Mouse (Mus musculus) testis, adult 10 weeks (tissue): Measurements from ENCODE around the gene Glud1. TPM values are rescaled to one million over a fixed set of nuclear protein-coding genes. Genes with fewer than 3 reads are reported as not detected.

ENCODE experiments used
- polyA plus RNA-seq: library from polyadenylated mRNA; stranded (reverse); fragments of 350-450 nt; fragmentation: Illumina TruSeq; extraction: RNeasy Lipid Tissue Mini Kit (QIAGEN cat#74804); gene quantifications from one replicate; pipeline ENCODE4 v1.2.3, GENCODE M21; 2014; ENCODE audit warnings: low read depth, low replicate concordance

Glud1 gene
- 21.9 TPM for polyA plus RNA-seq

DNA sequence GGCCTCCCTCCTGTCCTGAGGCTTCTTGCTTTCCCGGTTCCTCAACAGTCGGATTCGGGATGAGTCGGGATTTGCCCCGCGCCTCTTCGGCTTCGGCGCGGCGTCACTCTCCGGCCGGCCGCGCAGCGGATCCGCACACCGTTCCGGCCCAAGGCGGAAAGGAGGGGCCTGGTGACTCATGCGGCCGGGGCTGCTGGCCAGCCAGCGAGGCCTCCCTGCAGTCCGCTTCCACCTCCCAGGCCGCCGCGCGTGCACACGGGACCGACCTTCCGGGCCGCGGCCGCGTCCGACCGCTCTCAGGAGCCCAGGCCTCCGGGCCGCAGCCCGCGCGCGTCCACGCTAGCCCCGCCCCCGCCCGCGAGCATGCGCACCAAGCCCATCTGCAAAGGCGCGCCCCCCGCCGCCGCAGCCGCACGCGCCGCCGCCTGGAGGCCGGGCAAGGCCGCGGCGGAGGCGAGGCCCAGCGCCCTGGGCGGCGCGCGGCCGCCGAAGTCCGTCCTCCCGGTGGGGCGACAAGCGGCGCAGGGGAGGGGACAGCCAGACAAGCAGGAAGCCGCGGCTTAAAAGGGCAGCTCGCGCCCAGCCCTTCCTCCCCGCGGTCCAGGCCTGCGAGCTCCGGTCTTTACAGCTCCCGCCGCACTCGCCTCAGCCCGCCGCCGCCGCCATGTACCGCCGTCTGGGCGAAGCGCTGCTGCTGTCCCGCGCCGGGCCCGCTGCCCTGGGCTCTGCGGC is at the start of gene Glud1, which contains the start of gene Shld2:
Glud1 (plus strand) TSS at position 494 of the 732 bp plus-strand sequence.
Shld2 (minus strand) TSS at position 260 of the 732 bp plus-strand sequence.

DNA sequence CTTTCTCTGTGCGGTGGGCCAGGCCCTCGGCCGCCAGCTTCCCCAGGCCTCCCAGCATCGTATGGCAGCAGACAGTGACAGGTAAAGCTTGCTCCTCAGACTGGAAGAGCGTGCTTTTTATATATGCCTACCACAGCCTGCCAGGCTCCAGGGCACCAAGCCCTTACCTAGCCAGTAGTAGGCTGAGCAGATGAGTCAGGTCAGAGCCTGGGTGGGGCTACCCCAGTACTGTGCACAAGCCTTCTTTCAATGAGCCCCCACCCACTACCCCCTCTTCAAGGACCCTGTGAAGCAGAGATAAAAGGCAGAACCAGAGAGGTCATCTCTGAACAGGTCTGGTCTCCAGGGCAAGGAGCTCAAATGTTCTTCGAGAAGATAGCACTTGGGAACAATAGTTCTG is 44.8 kb downstream of the Glud1 start, which contains the start of gene Fam25c:
Fam25c (minus strand) TSS at position 133 of the 400 bp plus-strand sequence.

DNA sequence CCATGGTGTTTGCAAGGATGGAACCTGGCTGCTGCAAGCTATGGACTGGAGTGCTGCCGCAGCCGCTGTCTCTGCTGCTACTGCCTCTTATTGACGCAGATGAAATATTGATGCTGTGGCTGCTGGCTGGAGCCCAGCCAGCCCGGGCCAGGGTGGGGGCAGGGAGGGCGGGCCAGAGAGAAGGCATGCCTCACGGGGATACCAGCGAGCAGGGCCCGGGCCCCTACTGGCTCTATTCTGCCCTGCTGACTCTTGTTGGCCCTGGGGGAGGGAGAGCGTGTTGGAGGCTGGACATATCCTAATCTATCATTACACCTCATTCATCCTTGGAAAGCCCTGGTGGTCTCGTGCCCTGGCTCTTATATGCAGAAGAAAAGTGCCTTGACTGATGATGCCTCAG is 64.0 kb downstream of the Glud1 start, which contains the start of gene Sncg:
Sncg (minus strand) TSS at position 213 of the 400 bp plus-strand sequence.

DNA sequence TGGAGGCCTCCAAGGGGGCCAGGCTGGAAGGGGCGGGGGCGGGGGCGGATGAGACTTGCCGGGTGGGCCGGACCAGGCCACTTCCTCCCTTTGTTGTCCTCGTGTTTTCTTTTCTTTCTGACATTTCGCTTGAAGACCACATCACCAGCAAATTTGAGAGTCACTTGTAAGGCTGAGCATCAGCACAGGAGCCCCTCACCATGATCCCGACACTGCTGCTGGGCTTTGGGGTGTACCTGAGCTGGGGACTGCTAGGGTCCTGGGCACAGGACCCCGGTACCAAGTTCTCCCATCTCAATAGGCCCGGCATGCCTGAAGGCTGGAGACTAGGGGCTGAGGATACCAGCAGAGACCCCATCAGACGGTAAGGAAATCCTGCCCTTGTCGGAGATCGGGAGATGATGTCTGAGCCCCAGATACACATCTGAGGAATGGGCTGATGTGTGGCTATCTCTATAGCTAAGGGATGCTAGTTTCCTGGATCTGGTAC is 64.9 kb downstream of the Glud1 start, which contains the start of gene Mmrn2:
Mmrn2 (plus strand) TSS at position 51 of the 490 bp plus-strand sequence.

Other genes with a start within 250 kb of the Glud1 start
- 0.14 TPM for gene Anxa8, start 224.7 kb upstream of the Glud1 start, polyA plus RNA-seq
- 4.1 TPM for gene A630023A22Rik, start 208.0 kb upstream of the Glud1 start, polyA plus RNA-seq
- 0.06 TPM for gene Npy4r, start 158.2 kb upstream of the Glud1 start, polyA plus RNA-seq
- gene Gprin2, start 109.1 kb upstream of the Glud1 start, polyA plus RNA-seq: 0.06 TPM
- gene Syt15, start 91.1 kb upstream of the Glud1 start, polyA plus RNA-seq: 0.24 TPM
- 9.5 TPM for gene Shld2, start 234 bp upstream of the Glud1 start, polyA plus RNA-seq
- not detected for gene Fam25c, start 44.7 kb downstream of the Glud1 start, polyA plus RNA-seq
- gene Sncg, start 64.1 kb downstream of the Glud1 start, polyA plus RNA-seq: not detected
- gene Mmrn2, start 64.7 kb downstream of the Glud1 start, polyA plus RNA-seq: 0.41 TPM
- 34.0 TPM for gene Bmpr1a, start 192.6 kb downstream of the Glud1 start, polyA plus RNA-seq
- gene 9230112D13Rik, start 212.1 kb downstream of the Glud1 start, polyA plus RNA-seq: not detected